Mouse (Mus musculus): Measurements from ENCODE around the gene Cped1. TPM values are rescaled to one million over a fixed set of nuclear protein-coding genes. Genes with fewer than 3 reads are reported as not detected.

Gene Cped1
- polyA plus RNA-seq, 1 experiment from 2014 or later = 10.4 TPM

- ATAC-seq (ENCODE audit: low FRiP score, low TSS enrichment) (no peak), DNase-seq (ENCODE audit: low spot score) (no peak)
- Histone ChIP-seq H3K9ac (ENCODE audit: low read length) (no peak overlapping the region), H3K4me3 (ENCODE audit: low read depth, low read length) (no peak overlapping the region), H3K4me2 (replicated peaks; ENCODE audit: low read depth) (no peak overlapping the region), H3K27ac (replicated peaks) (no peak overlapping the region), H3K36me3 (ENCODE audit: control insufficient read depth, insufficient read depth, low read length) (no peaks in the 10 kb centered on the region), H3K27me3 (ENCODE audit: control insufficient read depth, insufficient read depth, low read length) (no peaks in the 10 kb centered on the region), H3K4me1 (replicated peaks; ENCODE audit: control insufficient read depth, insufficient read depth) (no peaks in the 10 kb centered on the region), H3K9me3 (ENCODE audit: control insufficient read depth, low read length) (no peaks in the 10 kb centered on the region)
- TF ChIP-seq EP300 (optimal IDR thresholded peaks at IDR 0.05) (no peak), CTCF (IDR thresholded peaks at IDR 0.05; ENCODE audit: low read depth) (no peak)
- WGBS = 49% methylated on average over 4 of the region's 4 CpGs
These were observed 5.4 kb downstream of the Cped1 start for GRCm38 (mm10) chr6:21991151-21991550.

GRCm38 (mm10) chr6:21993070-21993469 is 7.4 kb downstream of the Cped1 start:
- no peak overlapping the region for H3K4me2 ChIP-seq (replicated peaks; ENCODE audit: low read depth)
- TF ChIP-seq EP300 (optimal IDR thresholded peaks at IDR 0.05) (no peak), CTCF (IDR thresholded peaks at IDR 0.05; ENCODE audit: low read depth) (no peak)
- ATAC-seq (ENCODE audit: low FRiP score, low TSS enrichment) (no peak), DNase-seq (ENCODE audit: low spot score) (no peak)
- H3K4me3 ChIP-seq (ENCODE audit: low read depth, low read length) = no peak overlapping the region
- H3K27me3 ChIP-seq (ENCODE audit: control insufficient read depth, insufficient read depth, low read length) = no peaks in the 10 kb centered on the region
- no peak overlapping the region for H3K27ac ChIP-seq (replicated peaks)
- H3K36me3 ChIP-seq (ENCODE audit: control insufficient read depth, insufficient read depth, low read length) = no peaks in the 10 kb centered on the region
- WGBS = 78% methylated on average over 2 of the region's 2 CpGs
- no peak overlapping the region for H3K9ac ChIP-seq (ENCODE audit: low read length)
- no peaks in the 10 kb centered on the region for H3K9me3 ChIP-seq (ENCODE audit: control insufficient read depth, low read length)
- no peaks in the 10 kb centered on the region for H3K4me1 ChIP-seq (replicated peaks; ENCODE audit: control insufficient read depth, insufficient read depth)

- H3K36me3 ChIP-seq (ENCODE audit: control insufficient read depth, insufficient read depth, low read length) = no peaks in the 10 kb centered on the region
- DNase-seq (ENCODE audit: low spot score) (no peak), ATAC-seq (ENCODE audit: low FRiP score, low TSS enrichment) (no peak)
- H3K4me1 ChIP-seq (replicated peaks; ENCODE audit: control insufficient read depth, insufficient read depth) = no peaks in the 10 kb centered on the region
- no peak overlapping the region for H3K4me3 ChIP-seq (ENCODE audit: low read depth, low read length)
- 36% methylated on average over 4 of the region's 4 CpGs for WGBS
- no peak for TF ChIP-seq CTCF (IDR thresholded peaks at IDR 0.05; ENCODE audit: low read depth)
- TF ChIP-seq EP300 (optimal IDR thresholded peaks at IDR 0.05) = no peak
- no peaks in the 10 kb centered on the region for H3K9me3 ChIP-seq (ENCODE audit: control insufficient read depth, low read length)
- H3K27me3 ChIP-seq (ENCODE audit: control insufficient read depth, insufficient read depth, low read length) = no peaks in the 10 kb centered on the region
- no peak overlapping the region; the same call in 1 of the 2 replicates for H3K27ac ChIP-seq (replicated peaks)
- no peak overlapping the region for H3K9ac ChIP-seq (ENCODE audit: low read length)
- H3K4me2 ChIP-seq (replicated peaks; ENCODE audit: low read depth) = no peak overlapping the region
These were observed 12.4 kb downstream of the Cped1 start for GRCm38 (mm10) chr6:21998131-21998530.

GRCm38 (mm10) chr6:21999025-21999424 is 13.3 kb downstream of the Cped1 start:
- TF ChIP-seq EP300 (optimal IDR thresholded peaks at IDR 0.05) = no peak
- no peak for TF ChIP-seq CTCF (IDR thresholded peaks at IDR 0.05; ENCODE audit: low read depth)
- Histone ChIP-seq H3K9me3 (ENCODE audit: control insufficient read depth, low read length) (no peaks in the 10 kb centered on the region), H3K36me3 (ENCODE audit: control insufficient read depth, insufficient read depth, low read length) (no peaks in the 10 kb centered on the region), H3K4me3 (ENCODE audit: low read depth, low read length) (peak overlapping the region; percentile 1; the same call in 1 of the 2 replicates), H3K9ac (ENCODE audit: low read length) (no peak overlapping the region), H3K4me1 (replicated peaks; ENCODE audit: control insufficient read depth, insufficient read depth) (no peaks in the 10 kb centered on the region), H3K4me2 (replicated peaks; ENCODE audit: low read depth) (peak overlapping the region; percentile 42), H3K27ac (replicated peaks) (peak overlapping the region; percentile 71), H3K27me3 (ENCODE audit: control insufficient read depth, insufficient read depth, low read length) (no peaks in the 10 kb centered on the region)
- 20% methylated on average over 11 of the region's 11 CpGs for WGBS
- DNase-seq (ENCODE audit: low spot score) (no peak), ATAC-seq (ENCODE audit: low FRiP score, low TSS enrichment) (no peak)

GRCm38 (mm10) chr6:22000086-22000485 is 14.4 kb downstream of the Cped1 start:
- 0 out of 2 replicates have a peak overlapping the region, but pooled peaks have one; percentile 20 for H3K27ac ChIP-seq (replicated peaks)
- TF ChIP-seq EP300 (optimal IDR thresholded peaks at IDR 0.05) (no peak), CTCF (IDR thresholded peaks at IDR 0.05; ENCODE audit: low read depth) (no peak)
- H3K27me3 ChIP-seq (ENCODE audit: control insufficient read depth, insufficient read depth, low read length) = no peaks in the 10 kb centered on the region
- 27% methylated on average over 6 of the region's 6 CpGs for WGBS
- no peak overlapping the region for H3K9ac ChIP-seq (ENCODE audit: low read length)
- H3K36me3 ChIP-seq (ENCODE audit: control insufficient read depth, insufficient read depth, low read length) = no peaks in the 10 kb centered on the region
- no peak for ATAC-seq (ENCODE audit: low FRiP score, low TSS enrichment)
- no peaks in the 10 kb centered on the region for H3K9me3 ChIP-seq (ENCODE audit: control insufficient read depth, low read length)
- no peaks in the 10 kb centered on the region for H3K4me1 ChIP-seq (replicated peaks; ENCODE audit: control insufficient read depth, insufficient read depth)
- DNase-seq (ENCODE audit: low spot score) = no peak
- no peak overlapping the region for H3K4me2 ChIP-seq (replicated peaks; ENCODE audit: low read depth)
- H3K4me3 ChIP-seq (ENCODE audit: low read depth, low read length) = no peak overlapping the region

GRCm38 (mm10) chr6:22000881-22001280 is 15.2 kb downstream of the Cped1 start:
- Histone ChIP-seq H3K4me2 (replicated peaks; ENCODE audit: low read depth) (no peak overlapping the region), H3K9ac (ENCODE audit: low read length) (no peak overlapping the region), H3K4me1 (replicated peaks; ENCODE audit: control insufficient read depth, insufficient read depth) (no peaks in the 10 kb centered on the region), H3K9me3 (ENCODE audit: control insufficient read depth, low read length) (no peaks in the 10 kb centered on the region), H3K27me3 (ENCODE audit: control insufficient read depth, insufficient read depth, low read length) (no peaks in the 10 kb centered on the region), H3K4me3 (ENCODE audit: low read depth, low read length) (no peak overlapping the region), H3K27ac (replicated peaks) (no peak overlapping the region), H3K36me3 (ENCODE audit: control insufficient read depth, insufficient read depth, low read length) (no peaks in the 10 kb centered on the region)
- ATAC-seq (ENCODE audit: low FRiP score, low TSS enrichment) = no peak
- WGBS = 54% methylated on average over 3 of the region's 3 CpGs
- TF ChIP-seq EP300 (optimal IDR thresholded peaks at IDR 0.05) (no peak), CTCF (IDR thresholded peaks at IDR 0.05; ENCODE audit: low read depth) (no peak)
- no peak for DNase-seq (ENCODE audit: low spot score)
